Mouse (Mus musculus): ENCODE measurements around the gene Zfp950. TPM values are rescaled to one million over a fixed set of nuclear protein-coding genes. Genes with fewer than 3 reads are reported as not detected.

Zfp950 gene
- polyA plus RNA-seq, 1 experiment from 2014 or later = 25.6 TPM

DNA sequence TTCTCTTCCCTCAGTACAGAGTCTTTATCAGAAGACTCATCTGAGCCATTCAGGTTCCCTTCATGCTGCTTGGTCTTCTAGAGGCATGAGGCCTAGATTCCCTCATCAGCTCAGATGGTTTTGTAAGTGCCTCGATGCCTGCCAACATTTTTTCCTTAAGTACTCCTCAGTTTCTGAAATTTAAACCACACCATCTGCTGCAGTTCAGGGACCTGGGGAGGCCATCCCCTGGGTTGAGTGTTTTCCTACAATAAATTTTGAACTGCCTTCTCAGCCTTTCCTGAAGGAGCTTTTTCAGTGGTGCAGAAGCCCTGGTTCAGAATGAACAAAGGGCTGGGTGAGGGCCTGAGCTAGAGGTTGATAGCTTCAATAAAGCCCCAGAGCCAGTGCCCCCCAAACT, 91.2 kb downstream of the Zfp950 start:
- 75% methylated on average over 1 of the region's 1 CpGs for WGBS
- Histone ChIP-seq H3K9ac (ENCODE audit: low read length) (no peak overlapping the region), H3K36me3 (ENCODE audit: control insufficient read depth, insufficient read depth) (peaks cover 3% of the 10 kb centered on the region; the same call in 1 of the 2 replicates), H3K9me3 (replicated peaks; ENCODE audit: control insufficient read depth, low read length) (0 out of 2 replicates have a peak, but pooled peaks cover 5% of the 10 kb centered on the region), H3K4me1 (ENCODE audit: control insufficient read depth, insufficient read depth, low read length) (no peaks in the 10 kb centered on the region), H3K4me2 (ENCODE audit: low read depth, low read length) (no peak overlapping the region), H3K4me3 (ENCODE audit: low read length) (no peak overlapping the region), H3K27ac (ENCODE audit: low read length) (no peak overlapping the region), H3K27me3 (ENCODE audit: control insufficient read depth, insufficient read depth, low read length) (no peaks in the 10 kb centered on the region)
- no peak for ATAC-seq (replicated peaks; ENCODE audit: extremely low read depth, insufficient read depth, low FRiP score)

DNA sequence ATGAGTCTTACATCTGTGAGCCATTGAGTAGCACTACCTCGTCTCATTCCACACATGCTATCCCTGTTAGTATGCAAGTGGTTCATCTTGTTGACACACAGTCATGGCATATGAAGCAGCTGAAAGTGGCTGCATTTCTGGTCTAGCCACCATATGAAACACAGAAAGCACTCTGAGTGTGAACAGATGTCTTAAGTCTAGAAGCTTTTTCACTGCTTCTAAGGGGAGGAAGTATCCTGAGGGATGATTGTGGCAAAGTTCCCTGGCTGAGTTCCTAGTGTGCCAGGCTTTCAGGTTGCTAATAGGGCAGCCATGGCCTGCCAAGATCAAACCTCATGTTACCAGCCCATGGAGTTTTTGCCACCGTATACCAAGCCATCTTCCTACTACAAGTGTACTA, 92.0 kb downstream of the Zfp950 start:
- ATAC-seq (replicated peaks; ENCODE audit: extremely low read depth, insufficient read depth, low FRiP score) = no peak
- 85% methylated on average over 2 of the region's 2 CpGs for WGBS
- H3K4me3 ChIP-seq (ENCODE audit: low read length) = no peak overlapping the region
- H3K4me1 ChIP-seq (ENCODE audit: control insufficient read depth, insufficient read depth, low read length) = no peaks in the 10 kb centered on the region
- H3K9ac ChIP-seq (ENCODE audit: low read length) = no peak overlapping the region
- H3K36me3 ChIP-seq (ENCODE audit: control insufficient read depth, insufficient read depth) = no peaks in the 10 kb centered on the region; the same call in 1 of the 2 replicates
- H3K27me3 ChIP-seq (ENCODE audit: control insufficient read depth, insufficient read depth, low read length) = no peaks in the 10 kb centered on the region
- H3K27ac ChIP-seq (ENCODE audit: low read length) = no peak overlapping the region
- no peaks in the 10 kb centered on the region for H3K9me3 ChIP-seq (replicated peaks; ENCODE audit: control insufficient read depth, low read length)
- H3K4me2 ChIP-seq (ENCODE audit: low read depth, low read length) = no peak overlapping the region

DNA sequence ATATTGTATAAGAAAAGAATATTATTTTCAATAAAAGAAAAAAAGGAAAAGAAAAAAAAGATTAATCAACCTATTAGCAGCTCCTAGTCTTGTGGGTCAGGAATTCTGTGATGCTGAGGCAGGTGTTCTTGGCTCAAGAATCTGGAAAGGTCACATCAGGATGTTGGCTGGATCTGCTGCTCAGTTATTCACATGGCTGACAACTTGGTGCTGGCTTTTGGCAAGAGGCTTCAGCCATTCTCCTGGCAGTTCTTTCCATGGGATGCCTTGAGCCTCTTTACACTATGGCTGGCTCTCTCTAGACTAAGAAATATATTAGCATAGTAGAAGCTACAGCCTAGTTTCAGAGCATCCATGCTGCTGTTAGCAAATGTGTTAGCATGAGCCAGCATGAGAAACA, 101.5 kb downstream of the Zfp950 start:
- H3K4me3 ChIP-seq (ENCODE audit: low read length) = no peak overlapping the region
- no peak for ATAC-seq (replicated peaks; ENCODE audit: extremely low read depth, insufficient read depth, low FRiP score)
- no peak overlapping the region for H3K9ac ChIP-seq (ENCODE audit: low read length)
- no peak overlapping the region for H3K4me2 ChIP-seq (ENCODE audit: low read depth, low read length)
- H3K9me3 ChIP-seq (replicated peaks; ENCODE audit: control insufficient read depth, low read length) = no peaks in the 10 kb centered on the region
- no peak overlapping the region for H3K27ac ChIP-seq (ENCODE audit: low read length)
- no peaks in the 10 kb centered on the region for H3K27me3 ChIP-seq (ENCODE audit: control insufficient read depth, insufficient read depth, low read length)
- no peaks in the 10 kb centered on the region for H3K36me3 ChIP-seq (ENCODE audit: control insufficient read depth, insufficient read depth)
- no peaks in the 10 kb centered on the region for H3K4me1 ChIP-seq (ENCODE audit: control insufficient read depth, insufficient read depth, low read length)

DNA sequence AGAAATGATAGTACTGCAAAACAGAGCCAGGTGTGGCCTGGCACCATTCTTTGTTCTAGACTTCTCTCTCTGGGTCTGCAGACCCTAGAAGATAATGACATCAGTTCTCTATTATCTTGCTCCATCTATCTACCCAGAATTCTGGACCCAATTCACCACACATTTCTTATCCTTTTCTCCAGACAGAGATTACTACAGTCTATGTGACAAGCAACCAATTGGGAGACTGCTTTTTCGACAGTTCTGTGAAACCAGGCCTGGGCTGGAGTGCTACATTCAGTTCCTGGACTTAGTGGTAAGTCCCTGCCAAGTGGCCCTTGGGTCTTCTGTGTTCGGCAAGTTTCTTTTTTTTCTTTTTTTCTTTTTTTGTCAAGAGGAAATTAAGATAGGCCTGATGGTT, 109.1 kb downstream of the Zfp950 start:
- 68% methylated on average over 2 of the region's 2 CpGs for WGBS
- no peak for ATAC-seq (replicated peaks; ENCODE audit: extremely low read depth, insufficient read depth, low FRiP score)

DNA sequence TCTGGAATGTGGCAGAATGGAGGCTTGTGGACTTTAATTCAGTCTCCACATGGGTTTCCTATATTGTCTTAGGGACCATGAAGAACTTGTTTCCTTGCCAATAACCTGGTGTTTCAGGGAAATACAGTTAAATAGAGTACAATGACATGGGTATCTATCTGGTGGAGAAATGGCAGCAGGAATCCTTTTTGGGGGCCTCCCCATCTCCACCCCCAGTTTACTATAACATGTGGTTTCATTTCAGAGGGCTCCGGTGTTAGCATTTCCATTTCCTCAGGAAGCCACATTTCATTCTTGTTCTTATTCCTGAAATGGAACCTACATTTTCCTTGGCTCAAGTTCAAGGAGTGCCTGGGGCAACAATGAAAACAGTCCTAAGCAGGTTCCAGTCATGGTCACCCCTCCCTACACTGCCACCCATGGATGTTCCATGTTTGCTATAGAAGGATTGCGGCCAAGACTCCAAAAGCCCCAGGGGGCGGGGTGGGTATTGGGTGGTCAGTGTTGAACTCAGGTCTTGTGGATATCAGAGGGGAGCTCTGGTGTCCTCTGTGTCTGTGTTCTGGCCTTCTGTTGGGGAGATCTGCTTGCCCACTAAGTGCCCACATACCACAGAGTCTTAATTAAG, 118.6 kb downstream of the Zfp950 start:
- peak; percentile 32; the same call in 1 of the 2 replicates for ATAC-seq (replicated peaks; ENCODE audit: extremely low read depth, insufficient read depth, low FRiP score)
- no peak overlapping the region for H3K4me3 ChIP-seq (ENCODE audit: low read length)
- H3K36me3 ChIP-seq (ENCODE audit: control insufficient read depth, insufficient read depth) = no peaks in the 10 kb centered on the region
- peaks cover 7% of the 10 kb centered on the region; the same call in 1 of the 2 replicates for H3K4me1 ChIP-seq (ENCODE audit: control insufficient read depth, insufficient read depth, low read length)
- no peak overlapping the region for H3K4me2 ChIP-seq (ENCODE audit: low read depth, low read length)
- 71% methylated on average over 3 of the region's 3 CpGs for WGBS
- H3K9me3 ChIP-seq (replicated peaks; ENCODE audit: control insufficient read depth, low read length) = no peaks in the 10 kb centered on the region
- peak overlapping the region; percentile 50 for H3K27ac ChIP-seq (ENCODE audit: low read length)
- no peak overlapping the region for H3K9ac ChIP-seq (ENCODE audit: low read length)
- no peaks in the 10 kb centered on the region for H3K27me3 ChIP-seq (ENCODE audit: control insufficient read depth, insufficient read depth, low read length)

More for the DNA sequence above, 109.1 kb downstream of the Zfp950 start:
- Histone ChIP-seq H3K4me2 (ENCODE audit: low read depth, low read length) (no peak overlapping the region), H3K27me3 (ENCODE audit: control insufficient read depth, insufficient read depth, low read length) (no peaks in the 10 kb centered on the region), H3K9me3 (replicated peaks; ENCODE audit: control insufficient read depth, low read length) (no peaks in the 10 kb centered on the region), H3K4me3 (ENCODE audit: low read length) (no peak overlapping the region), H3K27ac (ENCODE audit: low read length) (no peak overlapping the region), H3K36me3 (ENCODE audit: control insufficient read depth, insufficient read depth) (no peaks in the 10 kb centered on the region; the same call in 1 of the 2 replicates), H3K9ac (ENCODE audit: low read length) (no peak overlapping the region), H3K4me1 (ENCODE audit: control insufficient read depth, insufficient read depth, low read length) (peaks cover 7% of the 10 kb centered on the region)

DNA sequence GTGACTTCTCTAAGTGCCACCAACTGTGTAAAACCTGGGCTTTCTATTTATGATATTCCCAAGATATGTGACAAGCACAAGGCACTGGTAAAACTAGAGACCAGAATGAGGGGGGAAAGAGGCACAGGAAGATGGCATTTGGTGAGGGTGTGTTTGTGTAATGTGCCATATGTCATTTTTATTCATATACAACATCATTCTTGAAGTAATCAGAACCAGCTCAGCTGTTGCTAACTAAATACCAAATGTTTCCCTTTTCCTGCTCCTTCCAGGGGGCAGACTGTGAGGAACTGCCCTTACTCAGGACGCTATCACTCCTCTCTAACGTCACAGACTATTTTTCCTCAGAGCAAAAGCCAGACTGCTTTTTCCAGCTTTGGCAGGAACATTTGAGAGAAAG, 119.1 kb downstream of the Zfp950 start:
- peak; percentile 49 for ATAC-seq (replicated peaks; ENCODE audit: extremely low read depth, insufficient read depth, low FRiP score)
- H3K27ac ChIP-seq (ENCODE audit: low read length) = peak overlapping the region; percentile 50
- peaks cover 7% of the 10 kb centered on the region; the same call in 1 of the 2 replicates for H3K4me1 ChIP-seq (ENCODE audit: control insufficient read depth, insufficient read depth, low read length)
- 35% methylated on average over 2 of the region's 2 CpGs for WGBS
- no peaks in the 10 kb centered on the region for H3K27me3 ChIP-seq (ENCODE audit: control insufficient read depth, insufficient read depth, low read length)
- no peaks in the 10 kb centered on the region for H3K36me3 ChIP-seq (ENCODE audit: control insufficient read depth, insufficient read depth)
- no peak overlapping the region for H3K4me2 ChIP-seq (ENCODE audit: low read depth, low read length)
- H3K9ac ChIP-seq (ENCODE audit: low read length) = no peak overlapping the region
- no peaks in the 10 kb centered on the region for H3K9me3 ChIP-seq (replicated peaks; ENCODE audit: control insufficient read depth, low read length)
- H3K4me3 ChIP-seq (ENCODE audit: low read length) = no peak overlapping the region

DNA sequence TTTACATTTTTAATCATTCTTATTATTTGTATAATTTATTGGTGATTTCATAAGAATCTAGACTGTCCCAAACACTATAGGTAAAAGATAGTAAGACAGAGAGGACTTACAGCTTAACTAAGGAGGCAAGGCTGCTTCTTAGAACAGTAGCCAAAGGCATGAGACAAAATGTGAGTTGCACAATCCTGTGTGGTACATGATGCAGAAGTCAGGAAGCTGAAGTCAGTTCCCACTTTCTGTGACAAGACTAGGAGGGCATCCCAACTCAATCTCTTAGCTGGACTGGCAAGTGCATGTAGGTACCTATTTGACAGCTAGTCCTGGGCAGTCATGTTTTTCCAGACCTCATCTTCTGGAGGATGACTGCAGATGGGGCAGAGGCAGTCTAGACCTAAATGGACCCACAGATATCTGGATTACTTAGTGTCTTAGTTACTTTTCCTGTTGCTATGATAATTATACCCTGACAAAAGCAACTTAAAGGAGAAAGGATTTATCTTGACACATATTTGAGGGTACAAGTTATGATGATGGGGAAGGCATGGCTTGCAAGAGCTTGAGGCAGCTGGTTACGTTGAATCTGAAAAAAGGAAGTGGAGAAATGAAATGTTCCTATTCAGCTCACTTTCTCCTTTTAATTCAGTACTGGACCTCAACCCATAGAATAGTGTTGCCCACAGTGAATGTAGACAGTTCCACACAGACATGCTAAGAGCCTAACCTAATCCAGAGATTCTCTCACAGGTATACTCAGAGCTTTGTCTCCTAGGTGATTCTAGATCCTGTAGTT, 123.0 kb downstream of the Zfp950 start:
- H3K27ac ChIP-seq (ENCODE audit: low read length) = no peak overlapping the region
- no peaks in the 10 kb centered on the region for H3K36me3 ChIP-seq (ENCODE audit: control insufficient read depth, insufficient read depth)
- no peaks in the 10 kb centered on the region for H3K9me3 ChIP-seq (replicated peaks; ENCODE audit: control insufficient read depth, low read length)
- peaks cover 7% of the 10 kb centered on the region; the same call in 1 of the 2 replicates for H3K4me1 ChIP-seq (ENCODE audit: control insufficient read depth, insufficient read depth, low read length)
- WGBS = 91% methylated on average over 1 of the region's 1 CpGs
- ATAC-seq (replicated peaks; ENCODE audit: extremely low read depth, insufficient read depth, low FRiP score) = no peak
- no peaks in the 10 kb centered on the region for H3K27me3 ChIP-seq (ENCODE audit: control insufficient read depth, insufficient read depth, low read length)
- no peak overlapping the region for H3K4me3 ChIP-seq (ENCODE audit: low read length)
- no peak overlapping the region for H3K4me2 ChIP-seq (ENCODE audit: low read depth, low read length)
- H3K9ac ChIP-seq (ENCODE audit: low read length) = no peak overlapping the region

DNA sequence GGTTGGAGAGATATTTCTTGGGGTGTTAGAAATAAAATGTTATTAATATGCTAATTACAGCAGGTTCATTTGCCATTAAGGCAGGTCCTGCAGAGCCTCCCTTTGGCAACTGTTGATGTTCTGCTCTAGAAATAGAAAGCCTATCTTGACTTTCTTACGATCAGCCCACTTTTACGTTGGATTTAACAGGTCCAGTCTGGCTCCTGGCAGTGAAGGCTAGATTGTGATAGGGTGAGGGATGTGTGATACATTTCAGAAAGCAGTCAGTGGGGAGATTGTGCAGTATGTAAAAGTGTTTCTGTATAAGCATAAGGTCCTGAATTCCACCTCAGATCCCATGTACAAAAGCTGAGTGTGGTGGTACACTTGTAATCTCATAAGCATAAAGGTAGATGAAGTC, 131.4 kb downstream of the Zfp950 start:
- 46% methylated on average over 2 of the region's 2 CpGs for WGBS

More for the DNA sequence above, 131.4 kb downstream of the Zfp950 start:
- H3K4me3 ChIP-seq (ENCODE audit: low read length) = no peak overlapping the region
- peak; percentile 70 for ATAC-seq (replicated peaks; ENCODE audit: extremely low read depth, insufficient read depth, low FRiP score)
- H3K27ac ChIP-seq (ENCODE audit: low read length) = peak overlapping the region; percentile 74
- H3K9ac ChIP-seq (ENCODE audit: low read length) = no peak overlapping the region
- peaks cover 9% of the 10 kb centered on the region for H3K4me1 ChIP-seq (ENCODE audit: control insufficient read depth, insufficient read depth, low read length)
- H3K9me3 ChIP-seq (replicated peaks; ENCODE audit: control insufficient read depth, low read length) = no peaks in the 10 kb centered on the region
- H3K27me3 ChIP-seq (ENCODE audit: control insufficient read depth, insufficient read depth, low read length) = no peaks in the 10 kb centered on the region
- H3K36me3 ChIP-seq (ENCODE audit: control insufficient read depth, insufficient read depth) = no peaks in the 10 kb centered on the region
- H3K4me2 ChIP-seq (ENCODE audit: low read depth, low read length) = 0 out of 2 replicates have a peak overlapping the region, but pooled peaks have one; percentile 16
